Mouse (Mus musculus) megakaryocyte, embryonic 14.5 days (primary cell): Measurements from ENCODE around the gene Raet1e.

Experiments used
- FLI1 ChIP-seq: IDR thresholded peaks from 2 replicates; pipeline ENCODE4 v1.6.1; 2012; ENCODE audit warnings: low read length, inconsistent platforms, mixed read lengths
- GATA1 ChIP-seq: IDR thresholded peaks from 3 replicates; pipeline ENCODE4 v1.6.1; 2012; ENCODE audit warnings: mixed read lengths, low read length, inconsistent platforms, borderline replicate concordance

DNA sequence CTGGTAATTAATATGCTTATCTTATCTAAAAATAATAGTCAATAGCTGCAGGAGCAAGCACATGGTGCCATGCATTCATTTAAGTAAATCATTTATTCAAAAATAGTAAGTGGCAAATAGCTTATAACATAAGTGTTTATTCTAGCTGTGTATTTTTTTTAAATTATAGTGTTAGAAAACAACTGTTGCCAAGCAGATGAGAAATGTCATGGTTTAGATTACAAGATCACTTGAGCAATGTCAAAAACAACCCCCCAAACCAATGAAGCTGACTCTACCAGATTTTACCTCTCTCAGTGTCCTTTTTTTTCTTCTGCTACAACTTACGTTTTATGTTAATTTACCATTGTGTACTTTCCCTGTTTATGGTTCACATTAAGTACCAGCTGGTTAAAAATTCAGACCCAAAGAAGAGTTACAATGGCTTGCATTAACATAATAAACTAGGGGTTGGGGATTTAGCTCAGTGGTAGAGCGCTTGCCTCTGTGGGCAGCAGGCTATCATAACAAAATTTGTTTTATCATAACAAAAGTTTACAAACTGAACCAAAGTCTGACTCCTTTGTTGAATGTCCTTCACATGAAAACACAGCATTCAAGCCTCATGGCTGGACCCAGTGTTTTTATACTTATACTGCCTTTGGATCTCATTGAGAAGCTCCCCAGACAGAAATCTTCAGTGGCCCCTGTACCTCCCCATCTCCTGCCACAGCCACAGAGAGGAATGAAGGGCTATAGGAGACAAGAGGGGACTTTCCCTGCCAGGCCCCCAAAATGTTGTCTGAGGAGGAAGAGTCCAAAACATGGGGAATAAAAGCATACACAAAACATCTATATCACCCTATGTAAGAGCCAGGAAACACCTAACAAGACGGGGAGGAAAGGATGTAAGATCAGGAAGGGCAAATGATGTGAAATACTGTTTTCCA lies 3.2 kb upstream of the Raet1e start:
- TF ChIP-seq FLI1 (no peak), GATA1 (no peak)
